Mouse (Mus musculus) left cerebral cortex, adult 2 months (tissue): Measurements from ENCODE around the gene Rab3d. TPM values are rescaled to one million over a fixed set of nuclear protein-coding genes. Genes with fewer than 3 reads are reported as not detected.
A peak's percentile ranks its signal among the peaks of the same experiment; 100 is the strongest.

Experiments used
- DNase-seq, 2 experiments: peaks; one replicate each; pipeline ENCODE4 v3.0.0; 2021 to 2022; ENCODE audit warnings: low spot score in 2 of 2, mixed read lengths in 1 of 2; ENCODE audit errors: extremely low spot score in 1 of 2
- H3K27ac ChIP-seq: fragments of 200-600 bp; 2 replicates; pipeline ENCODE4 v1.8.1; 2022
- H3K4me3 ChIP-seq: fragments of 200-600 bp; 2 replicates; pipeline ENCODE4 v1.8.1; 2022
- CTCF ChIP-seq: fragments of 200-600 bp; IDR thresholded peaks from 2 replicates; pipeline ENCODE4 v1.8.1; 2022; ENCODE audit warnings: antibody characterized with exemption, mild to moderate bottlenecking, moderate library complexity
- intact Hi-C: fragments of 180-260 bp; cut with DNase I; formaldehyde crosslinking; loops from one replicate; pipeline ENCODE4 v1.15.1; 2025
- total RNA-seq, 2 experiments: library from RNA; stranded (reverse); gene quantifications; 2 replicates each; pipeline ENCODE4 v1.2.3; 2021

The Rab3d gene
- total RNA-seq, 2 experiments from 2014 or later, result 10.9 to 15.7 TPM

DNA sequence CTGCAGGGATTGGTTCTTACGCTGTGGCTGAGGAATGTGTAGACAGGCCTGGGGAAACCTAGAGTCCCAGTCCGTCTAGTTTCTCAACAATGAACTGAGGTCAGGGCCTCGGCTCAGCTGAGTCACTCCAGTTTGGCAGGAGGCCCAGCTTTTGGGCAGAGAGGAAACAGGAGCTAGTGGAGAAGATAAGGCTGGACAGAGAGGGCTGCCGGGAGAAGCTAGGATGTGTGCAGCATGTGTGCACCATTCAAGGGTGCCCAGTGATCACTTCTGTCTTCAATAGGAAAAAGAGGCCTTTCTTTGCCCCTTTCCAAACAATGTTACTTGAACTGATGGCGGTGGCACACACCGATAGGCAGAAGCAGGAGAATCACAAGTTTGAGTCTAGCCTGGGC is 6.1 kb upstream of the Rab3d start:
- no peak for TF ChIP-seq CTCF
- DNase-seq, result no peak
- H3K27ac ChIP-seq, result peak overlapping the region; percentile 24; the same call in 1 of the 2 replicates
- intact Hi-C loops, result no loop called here
- H3K4me3 ChIP-seq, result no peak overlapping the region

DNA sequence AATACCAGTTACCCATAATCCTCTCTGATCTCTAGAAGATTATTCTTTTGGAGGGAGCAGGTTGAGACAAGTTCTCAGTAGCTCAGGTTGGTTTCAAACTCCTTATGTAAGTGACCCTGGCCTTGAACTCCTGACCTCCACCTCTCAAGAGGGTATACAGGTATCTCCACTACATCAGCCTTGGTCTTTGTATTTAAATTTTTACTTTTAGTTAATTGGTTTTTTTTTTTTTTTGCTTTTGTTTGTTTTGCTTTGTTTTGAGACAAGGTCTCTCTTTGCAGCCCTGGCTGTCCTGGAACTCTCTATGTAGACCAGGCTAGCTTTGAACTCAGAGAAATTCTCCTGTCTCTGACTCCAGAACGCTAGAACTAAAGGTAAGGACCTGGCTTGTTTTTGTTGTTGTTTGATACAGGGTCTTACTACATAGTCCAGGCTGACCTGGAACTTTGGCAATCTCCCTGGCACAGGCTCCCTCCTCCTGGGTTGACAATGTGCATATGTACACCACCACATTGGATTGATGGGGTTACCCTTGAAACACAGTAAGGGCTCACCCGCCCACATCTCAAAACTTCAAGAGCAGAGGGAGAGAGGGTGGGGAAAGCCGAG is 5.6 kb upstream of the Rab3d start:
- TF ChIP-seq CTCF, result no peak
- H3K27ac ChIP-seq, result no peak overlapping the region
- intact Hi-C loops, result no loop called here

DNA sequence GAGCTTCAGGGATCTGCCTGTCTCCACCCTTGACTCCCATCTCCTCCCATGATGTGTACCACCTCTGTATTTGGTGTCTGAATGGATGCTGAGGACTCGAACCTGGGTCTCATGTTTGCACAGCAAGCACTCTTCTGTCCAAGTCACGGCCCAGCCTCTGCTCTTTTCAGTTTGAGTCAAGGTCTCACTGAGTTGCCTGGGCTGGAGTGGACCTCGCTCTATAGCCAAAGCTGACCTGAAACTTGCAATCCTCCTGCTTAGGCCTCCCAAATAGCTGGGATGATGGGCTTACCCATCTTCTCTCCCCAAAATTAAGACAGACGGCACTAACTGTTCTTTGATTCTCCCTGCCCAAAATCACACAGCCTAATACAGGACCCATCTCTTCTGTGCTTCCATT is 5.0 kb upstream of the Rab3d start:
- intact Hi-C loops, result no loop called here
- no peak for DNase-seq
- H3K4me3 ChIP-seq, result no peak overlapping the region
- no peak overlapping the region for H3K27ac ChIP-seq
- TF ChIP-seq CTCF, result no peak

More for the DNA sequence above, 5.6 kb upstream of the Rab3d start:
- DNase-seq, result no peak
- H3K4me3 ChIP-seq, result no peak overlapping the region

DNA sequence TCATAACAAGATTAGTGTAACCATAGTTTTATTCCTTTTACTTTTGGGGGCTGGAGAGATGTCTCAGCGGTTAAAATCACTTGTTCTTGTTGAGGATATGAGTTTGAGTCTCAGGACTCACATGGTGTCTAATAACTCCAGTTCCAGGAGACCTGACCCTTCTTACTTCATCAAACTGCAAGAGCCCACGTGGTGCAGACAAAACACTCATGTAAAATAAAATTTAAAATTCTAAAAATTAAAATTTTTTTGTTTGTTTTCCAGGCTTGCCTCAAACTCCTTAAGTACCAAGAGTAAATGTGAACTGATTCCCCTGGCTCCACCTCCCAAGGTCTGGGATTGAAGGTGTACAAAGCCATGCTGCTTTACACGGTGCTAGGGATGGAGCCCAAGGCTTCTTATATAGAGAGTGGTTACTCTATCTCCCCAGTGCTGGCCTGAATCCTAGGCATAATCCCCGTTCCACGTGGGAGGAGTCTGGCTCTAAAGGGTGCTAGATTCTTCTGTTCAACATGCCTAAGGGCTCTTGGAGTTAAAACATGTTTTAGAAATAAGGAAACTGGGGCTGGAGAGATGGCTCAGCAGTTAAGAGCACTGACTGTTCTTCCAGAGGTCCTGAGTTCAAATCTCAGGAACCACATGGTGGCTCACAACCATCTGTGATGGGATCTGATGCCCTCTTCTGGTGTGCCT is 846 bp upstream of the Rab3d start:
- peak overlapping the region; percentile 88; the same call in 1 of the 2 replicates for H3K27ac ChIP-seq
- H3K4me3 ChIP-seq, result peak overlapping the region; percentile 73
- no peak for DNase-seq
- peak; percentile 40 for TF ChIP-seq CTCF
- intact Hi-C loops, result loop anchor here (5.0 kb wide), 1 partner anchor 302 kb away; the partner anchor contains the start of gene Smarca4

DNA sequence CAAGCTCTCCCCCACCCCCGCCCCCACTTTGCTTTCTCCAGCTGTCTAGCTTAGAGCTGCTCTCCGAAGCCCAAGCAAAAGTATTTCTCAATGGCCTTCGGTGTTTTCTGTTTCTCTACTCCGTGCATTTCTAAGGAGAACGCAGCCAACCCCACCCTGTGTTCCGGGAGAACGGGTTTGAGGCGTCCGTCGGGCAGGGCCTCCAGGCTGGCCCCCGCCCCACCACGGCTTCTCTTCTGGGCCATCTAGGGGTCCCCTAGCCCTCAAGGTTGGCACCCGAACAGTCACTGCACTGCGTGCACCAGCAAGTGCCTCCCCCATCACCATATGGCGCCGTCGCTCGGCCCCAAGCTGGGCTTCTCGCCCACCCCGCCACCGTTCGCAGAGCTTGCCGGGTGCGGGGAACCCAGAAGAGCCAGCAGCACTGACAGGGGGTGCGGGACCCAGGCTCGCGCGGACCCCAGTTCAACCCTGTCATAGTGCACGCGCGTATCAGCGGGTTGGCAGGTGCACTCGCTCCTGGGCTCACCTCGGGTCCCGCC is 428 bp downstream of the Rab3d start:
- peak overlapping the region; percentile 88 for H3K27ac ChIP-seq
- TF ChIP-seq CTCF, result no peak
- intact Hi-C loops, result loop anchor here (2.0 to 5.0 kb wide), 2 partner anchors 45 to 300 kb away; partner anchors contain the start of genes Epor and Smarca4

DNA sequence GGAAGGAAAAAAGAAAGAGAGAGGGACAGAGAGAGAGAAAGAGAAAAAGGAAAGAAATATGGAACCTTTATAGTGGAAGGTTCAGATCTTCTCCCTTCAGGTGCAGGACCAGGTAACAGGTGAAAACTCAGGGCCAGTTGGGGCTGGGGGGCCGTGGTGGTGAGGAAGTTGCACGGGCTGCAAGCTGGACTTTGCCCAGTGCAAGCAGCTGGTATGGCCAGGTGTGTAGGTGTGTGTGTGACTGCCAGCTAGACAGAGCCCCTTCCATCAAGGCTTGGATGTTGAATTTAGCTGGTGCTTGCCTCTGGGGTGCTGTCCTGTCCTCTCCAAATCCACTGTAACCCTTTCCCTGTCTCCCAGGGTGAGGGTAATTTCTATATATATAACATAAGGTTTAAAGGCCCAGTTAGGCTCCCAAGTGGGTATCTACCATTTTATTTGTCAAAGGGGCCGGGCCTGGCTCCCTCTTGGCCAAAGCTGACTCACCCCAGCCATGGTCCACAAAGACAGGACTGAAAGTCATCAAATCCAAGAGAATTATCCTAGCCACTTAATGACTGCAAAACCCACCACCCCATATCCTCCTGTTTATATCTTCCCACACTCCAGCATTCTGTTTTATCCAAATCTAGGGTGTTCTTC is 1.0 kb downstream of the Rab3d start:
- no peak for TF ChIP-seq CTCF
- Histone ChIP-seq H3K27ac (peak overlapping the region; percentile 88), H3K4me3 (peak overlapping the region; percentile 73)
- no peak for DNase-seq
- intact Hi-C loops, result loop anchor here (2.0 to 5.0 kb wide), 2 partner anchors 46 to 300 kb away; partner anchors contain the start of genes Epor and Smarca4

More for the DNA sequence above, 428 bp downstream of the Rab3d start:
- H3K4me3 ChIP-seq, result peak overlapping the region; percentile 73
- DNase-seq, result peak; percentile 70 to 83

DNA sequence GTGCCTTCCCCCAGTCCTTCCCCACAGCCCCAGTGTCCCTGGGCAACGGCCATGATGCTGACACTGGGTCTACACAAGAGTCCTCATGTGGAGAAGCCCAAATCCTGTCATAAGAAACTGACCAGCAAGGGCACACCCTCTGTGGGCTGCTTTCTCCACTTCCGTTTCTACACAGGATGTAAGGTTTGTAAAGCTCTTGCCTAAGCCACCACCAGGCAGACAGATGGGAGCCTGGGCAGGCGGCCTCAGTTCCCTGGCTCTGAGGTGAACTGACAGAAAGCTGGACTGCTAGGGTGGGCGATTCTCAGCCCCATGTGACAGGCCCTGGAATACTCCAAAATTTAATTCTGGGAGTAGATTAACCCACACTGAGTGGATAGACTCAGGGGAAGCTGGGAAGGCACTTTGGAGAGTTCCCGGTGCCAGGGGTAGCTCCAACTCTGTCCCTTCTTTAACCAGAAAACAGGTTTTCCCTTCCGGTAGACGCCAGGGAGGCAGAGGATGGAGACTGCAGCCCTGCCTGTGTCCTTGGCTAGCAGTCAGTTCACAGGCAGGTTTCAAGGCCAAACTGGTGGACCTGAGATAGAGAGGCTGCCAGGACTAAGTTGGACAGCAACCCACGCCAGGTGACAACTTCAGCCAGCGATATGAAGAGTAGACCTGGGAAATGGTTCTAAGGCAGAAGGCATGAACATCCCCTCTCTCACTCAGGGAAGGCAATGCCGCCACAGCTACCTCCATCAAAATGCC is 8.3 kb downstream of the Rab3d start:
- intact Hi-C loops, result loop anchor here (10.0 kb wide), 1 partner anchor 395 kb away; the partner anchor contains the start of gene Tmed1
- no peak for DNase-seq

DNA sequence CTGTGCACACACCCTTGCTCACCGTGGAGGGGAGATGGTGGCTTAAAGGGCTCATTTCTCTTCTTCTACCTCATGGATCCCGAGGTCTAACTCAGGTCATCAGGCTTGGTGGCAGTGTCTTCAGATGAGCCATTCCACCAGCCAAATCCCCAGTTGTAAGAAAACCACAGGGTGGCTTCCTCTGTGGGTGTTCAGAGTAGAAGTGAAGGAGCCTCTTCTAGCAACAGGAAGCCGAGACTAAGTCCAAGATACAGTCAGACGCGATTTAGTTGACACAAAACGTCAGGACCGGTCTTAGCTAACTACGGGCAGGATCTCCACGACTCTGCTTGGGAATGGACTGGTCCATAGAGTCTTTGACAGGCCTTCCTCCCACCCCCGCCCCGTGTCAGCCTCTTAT is 9.8 kb downstream of the Rab3d start:
- TF ChIP-seq CTCF, result no peak
- H3K4me3 ChIP-seq, result no peak overlapping the region
- H3K27ac ChIP-seq, result no peak overlapping the region
- intact Hi-C loops, result loop anchor here (10.0 kb wide), 1 partner anchor 393 kb away; the partner anchor contains the start of gene Tmed1
- DNase-seq, result no peak

More for the DNA sequence above, 8.3 kb downstream of the Rab3d start:
- Histone ChIP-seq H3K27ac (no peak overlapping the region), H3K4me3 (no peak overlapping the region)
- TF ChIP-seq CTCF, result no peak

DNA sequence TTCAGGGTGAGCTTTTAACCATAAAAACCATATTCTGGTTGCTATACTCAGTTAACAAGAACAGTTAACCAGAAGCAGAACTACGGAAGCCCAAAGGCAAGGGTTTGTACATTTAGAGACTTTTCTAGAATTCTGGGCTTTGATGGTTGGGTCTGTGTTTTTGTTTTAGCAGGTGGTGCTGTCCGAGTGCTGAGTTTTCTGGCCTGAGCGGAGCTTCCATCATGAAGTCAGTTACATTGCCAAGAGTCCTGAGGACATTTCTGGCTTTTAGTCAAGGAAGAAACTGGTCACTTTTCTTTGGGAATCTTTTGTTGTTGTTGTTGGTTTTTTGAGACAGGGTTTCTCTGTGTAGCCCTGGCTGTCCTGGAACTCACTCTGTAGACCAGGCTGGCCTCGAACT is 14.0 kb downstream of the Rab3d start:
- intact Hi-C loops, result loop anchor here (10.0 kb wide), 1 partner anchor 389 kb away; the partner anchor contains the start of gene Tmed1
- Histone ChIP-seq H3K27ac (no peak overlapping the region), H3K4me3 (no peak overlapping the region)
- DNase-seq, result no peak
- no peak for TF ChIP-seq CTCF

DNA sequence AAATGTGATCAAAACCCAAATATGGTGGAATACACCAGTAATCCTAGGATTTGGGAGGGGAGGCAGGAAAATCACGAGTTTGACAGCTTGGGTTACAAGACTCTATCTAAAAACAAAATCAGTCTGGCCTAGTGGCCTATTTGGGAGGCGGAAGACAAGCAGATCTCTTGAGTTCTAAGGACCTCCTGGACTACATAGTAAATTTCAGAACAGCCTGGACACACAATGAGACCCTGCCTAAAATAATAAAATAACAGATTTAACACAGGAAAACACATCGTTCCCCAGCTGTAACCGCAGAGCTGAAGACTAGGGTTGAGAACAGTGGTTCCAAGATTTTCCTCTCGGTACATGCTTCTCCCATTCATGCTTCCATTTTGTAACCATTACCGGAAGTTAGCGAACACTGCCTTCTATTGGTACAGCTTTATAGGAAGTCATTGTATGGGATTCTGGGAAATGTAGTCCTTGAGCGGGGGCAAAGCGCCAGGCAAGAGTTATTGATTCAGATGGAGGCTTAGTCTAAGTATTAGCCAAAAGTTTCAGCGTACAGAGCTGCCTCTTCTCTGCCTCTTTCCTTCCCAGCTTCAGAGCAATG is 16.7 kb downstream of the Rab3d start:
- peak; percentile 49 to 57 for DNase-seq
- intact Hi-C loops, result loop anchor here (10.0 kb wide), 1 partner anchor 387 kb away; the partner anchor contains the start of gene Tmed1
- Histone ChIP-seq H3K4me3 (peak overlapping the region; percentile 52), H3K27ac (peak overlapping the region; percentile 62)
- peak; percentile 55 for TF ChIP-seq CTCF

DNA sequence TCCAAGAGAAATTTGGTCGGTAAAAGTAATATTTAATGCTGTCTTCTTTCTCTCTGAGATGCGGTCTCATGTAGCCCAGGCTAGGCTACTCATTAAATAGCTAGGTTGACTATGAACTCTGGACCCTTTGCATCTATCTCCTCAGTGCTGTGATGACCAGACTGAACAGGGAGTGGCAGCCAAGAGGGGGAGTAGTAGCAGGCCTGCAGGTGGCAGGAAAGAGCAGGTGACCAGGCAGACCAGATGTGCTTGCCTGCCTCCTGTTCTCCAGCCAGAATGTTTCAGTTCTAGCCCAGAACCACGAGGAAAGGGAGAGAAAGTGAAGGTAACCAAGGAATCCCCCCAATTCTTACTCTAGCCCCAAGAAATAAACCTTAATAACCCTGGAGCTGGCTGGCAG is 28.8 kb downstream of the Rab3d start:
- H3K4me3 ChIP-seq, result no peak overlapping the region
- DNase-seq, result no peak
- intact Hi-C loops, result no loop called here
- no peak; the same call in 1 of the 2 replicates for TF ChIP-seq CTCF
- H3K27ac ChIP-seq, result no peak overlapping the region
